Mouse (Mus musculus) cerebellum, adult 2 months (tissue): Measurements from ENCODE around the gene Gpx1.

Experiments
- CTCF ChIP-seq: fragments of 200-500 bp; IDR thresholded peaks from 2 replicates; pipeline ENCODE4 v1.5.1; 2011; ENCODE audit warnings: low read depth, mild to moderate bottlenecking, control low read depth, low read length, moderate library complexity, borderline replicate concordance; ENCODE audit not compliant: insufficient read depth
- POLR2A ChIP-seq: fragments of 200-500 bp; IDR thresholded peaks from 2 replicates; pipeline ENCODE4 v1.6.1; 2011; ENCODE audit warnings: low read length, control low read depth, borderline replicate concordance; ENCODE audit not compliant: insufficient read depth

GRCm38 (mm10) chr9:108337848-108338550 lies 704 bp upstream of the Gpx1 start:
- no peak for TF ChIP-seq POLR2A
- no peak for TF ChIP-seq CTCF
